Mouse (Mus musculus) intestine, postnatal 0 days (tissue): ENCODE results near the gene Synpo2. TPM values are rescaled to one million over a fixed set of nuclear protein-coding genes. Genes with fewer than 3 reads are reported as not detected.
"Not testable (repeated sequence)": the region's sequence is repeated elsewhere in the genome, so short reads cannot be mapped to it uniquely, and the experiment has no call there.

Experiments used
- ATAC-seq: fragments of 200-750 bp; cut with Nextera tagmentation; 2 replicates; pipeline ENCODE4 v1.8.0; 2017; ENCODE audit warnings: mild to moderate bottlenecking, moderate TSS enrichment, moderate library complexity
- H3K27ac ChIP-seq: fragments of 300-500 bp; sonication (generic); 2 replicates; pipeline ENCODE4 v1.5.1; 2014; ENCODE audit warnings: mild to moderate bottlenecking, low read depth, low read length, moderate library complexity
- H3K27me3 ChIP-seq: fragments of 300-500 bp; sonication (generic); replicated peaks from 2 replicates; pipeline ENCODE4 v1.6.1; 2014; ENCODE audit warnings: low read length, mixed read lengths; ENCODE audit not compliant: control insufficient read depth, insufficient read depth
- H3K36me3 ChIP-seq: fragments of 300-500 bp; sonication (generic); 2 replicates; pipeline ENCODE4 v1.6.1; 2014; ENCODE audit warnings: mild to moderate bottlenecking, moderate library complexity; ENCODE audit not compliant: control insufficient read depth, insufficient read depth
- H3K4me1 ChIP-seq: fragments of 300-500 bp; sonication (generic); replicated peaks from 2 replicates; pipeline ENCODE4 v1.6.1; 2014; ENCODE audit warnings: antibody characterized with exemption, low read length, mixed read lengths; ENCODE audit not compliant: control insufficient read depth, insufficient read depth
- H3K4me2 ChIP-seq: fragments of 300-500 bp; sonication (generic); replicated peaks from 2 replicates; pipeline ENCODE4 v1.6.1; 2014; ENCODE audit warnings: low read depth, mild to moderate bottlenecking, moderate library complexity
- H3K4me3 ChIP-seq: fragments of 300-500 bp; sonication (generic); 2 replicates; pipeline ENCODE4 v1.5.1; 2014; ENCODE audit warnings: low read depth, low read length
- H3K9ac ChIP-seq: fragments of 300-500 bp; sonication (generic); 2 replicates; pipeline ENCODE4 v1.6.1; 2014; ENCODE audit warnings: mild to moderate bottlenecking, low read depth, low read length
- H3K9me3 ChIP-seq: fragments of 300-500 bp; sonication (generic); 2 replicates; pipeline ENCODE4 v1.6.1; 2016; ENCODE audit warnings: mixed run types; ENCODE audit not compliant: control insufficient read depth
- CTCF ChIP-seq: sonication (generic); IDR thresholded peaks from 2 replicates; pipeline ENCODE4 v1.5.1; 2016; ENCODE audit warnings: low read depth, mild to moderate bottlenecking, control low read depth, antibody characterized with exemption, moderate library complexity
- WGBS: fragments of 180-500 bp; shearing (Covaris S2); extraction: QIAGEN DNeasy Blood & Tissue Kit; methylation state at CpG from one replicate; pipeline ENCODE4 v1.1.7; 2014; 5-methylcytosine and 5-hydroxymethylcytosine counted together
- polyA plus RNA-seq: library from polyadenylated mRNA; unstranded; fragments of >200 nt; fragmentation: Nextera tagmentation; extraction: Ambion mirVana; gene quantifications from 2 replicates; pipeline ENCODE4 v1.2.1, GENCODE M21; 2015

Synpo2 gene
- polyA plus RNA-seq, 1 experiment from 2014 or later: 23.9 TPM

DNA sequence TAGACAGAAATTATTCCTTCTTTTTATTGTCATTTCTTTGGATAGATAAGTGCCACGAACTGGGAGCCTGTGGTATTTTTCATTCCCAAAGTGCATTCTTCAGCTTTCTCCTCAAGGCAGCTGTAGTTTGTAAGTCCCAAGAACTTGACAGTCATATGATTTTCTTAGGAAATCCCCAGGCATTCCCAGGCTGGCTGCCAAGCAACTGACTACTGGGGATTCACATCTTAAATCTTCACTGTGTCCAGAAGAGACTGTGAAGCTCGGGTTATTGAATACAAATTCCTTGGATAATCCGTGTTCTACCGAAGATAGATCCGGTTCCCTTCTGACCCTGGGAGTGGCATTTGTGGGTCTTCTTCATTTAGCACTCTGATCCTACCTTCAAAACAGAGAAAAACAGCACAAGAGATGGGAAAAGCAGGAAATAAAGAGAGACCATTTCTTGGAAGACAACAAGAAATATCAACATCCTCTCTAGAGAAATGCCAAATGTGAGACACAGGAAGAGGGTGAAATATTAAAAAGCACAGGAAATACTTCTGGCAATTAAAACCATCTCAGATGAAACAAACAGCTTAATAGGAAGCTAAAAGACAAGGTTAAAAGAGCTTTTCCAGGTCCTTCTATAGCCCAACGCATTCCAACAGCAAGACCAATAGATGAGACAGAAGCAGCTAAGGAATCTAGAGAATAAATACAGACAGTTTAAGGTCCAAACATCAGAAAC is 97.5 kb downstream of the Synpo2 start:
- Histone ChIP-seq H3K4me3 (no peak overlapping the region), H3K27ac (no peak overlapping the region), H3K9me3 (no peaks in the 10 kb centered on the region), H3K27me3 (no peaks in the 10 kb centered on the region), H3K36me3 (no peaks in the 10 kb centered on the region), H3K4me1 (no peaks in the 10 kb centered on the region), H3K4me2 (no peak overlapping the region), H3K9ac (no peak overlapping the region)
- TF ChIP-seq CTCF: no peak
- ATAC-seq: no peak
- WGBS: 47% methylated on average over 6 of the region's 6 CpGs

GRCm38 (mm10) chr3:123132101-123132500 is 103.8 kb downstream of the Synpo2 start:
- Histone ChIP-seq H3K36me3 (no peaks in the 10 kb centered on the region), H3K4me3 (no peak overlapping the region), H3K4me1 (no peaks in the 10 kb centered on the region), H3K9me3 (no peaks in the 10 kb centered on the region), H3K27me3 (no peaks in the 10 kb centered on the region), H3K27ac (no peak overlapping the region), H3K9ac (no peak overlapping the region), H3K4me2 (no peak overlapping the region)
- ATAC-seq: no peak
- WGBS: 56% methylated on average over 2 of the region's 2 CpGs
- TF ChIP-seq CTCF: no peak

DNA sequence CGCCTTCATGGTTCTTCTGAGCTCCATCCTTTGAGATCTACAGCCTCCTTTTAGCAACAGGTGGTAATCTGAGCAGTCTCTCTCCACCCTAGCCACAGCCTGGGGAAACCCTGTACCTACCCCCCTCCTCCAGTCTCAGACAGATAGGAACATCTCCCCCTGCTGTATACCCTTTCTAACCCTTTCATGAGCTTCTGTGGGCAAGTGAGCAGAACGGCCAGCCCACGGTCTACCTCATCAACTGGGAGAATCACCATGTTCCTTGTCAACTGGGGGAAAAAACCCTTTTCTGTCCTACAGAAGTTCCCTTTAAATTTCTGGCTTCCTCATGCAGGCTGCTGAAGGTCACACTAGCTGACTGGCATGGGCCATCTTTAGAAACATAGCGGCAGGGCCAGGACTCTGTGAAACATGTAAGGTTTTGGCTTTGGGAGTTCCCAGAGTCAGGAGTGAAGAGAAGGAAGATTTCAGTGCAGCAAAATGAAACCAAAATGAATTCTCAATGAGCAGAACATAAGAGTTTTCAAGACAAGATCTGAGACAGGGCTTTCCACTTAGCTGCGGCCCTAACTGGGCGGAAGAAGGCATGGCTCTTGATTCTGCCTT is 104.7 kb downstream of the Synpo2 start:
- Histone ChIP-seq H3K27me3 (no peaks in the 10 kb centered on the region), H3K4me2 (no peak overlapping the region), H3K36me3 (no peaks in the 10 kb centered on the region), H3K4me3 (no peak overlapping the region), H3K9me3 (no peaks in the 10 kb centered on the region), H3K9ac (no peak overlapping the region), H3K4me1 (no peaks in the 10 kb centered on the region), H3K27ac (no peak overlapping the region)
- WGBS: 91% methylated on average over 6 of the region's 6 CpGs
- TF ChIP-seq CTCF: no peak
- ATAC-seq: no peak

- no peak overlapping the region for H3K4me2 ChIP-seq
- H3K9ac ChIP-seq: no peak overlapping the region
- no peaks in the 10 kb centered on the region for H3K27me3 ChIP-seq
- ATAC-seq: no peak
- no peak overlapping the region for H3K4me3 ChIP-seq
- no peak for TF ChIP-seq CTCF
- 82% methylated on average over 14 of the region's 14 CpGs for WGBS
- H3K4me1 ChIP-seq: no peaks in the 10 kb centered on the region
- H3K27ac ChIP-seq: no peak overlapping the region
- H3K36me3 ChIP-seq: no peaks in the 10 kb centered on the region
- no peaks in the 10 kb centered on the region for H3K9me3 ChIP-seq
Observed at GRCm38 (mm10) chr3:123130314-123131150, 105.4 kb downstream of the Synpo2 start.

DNA sequence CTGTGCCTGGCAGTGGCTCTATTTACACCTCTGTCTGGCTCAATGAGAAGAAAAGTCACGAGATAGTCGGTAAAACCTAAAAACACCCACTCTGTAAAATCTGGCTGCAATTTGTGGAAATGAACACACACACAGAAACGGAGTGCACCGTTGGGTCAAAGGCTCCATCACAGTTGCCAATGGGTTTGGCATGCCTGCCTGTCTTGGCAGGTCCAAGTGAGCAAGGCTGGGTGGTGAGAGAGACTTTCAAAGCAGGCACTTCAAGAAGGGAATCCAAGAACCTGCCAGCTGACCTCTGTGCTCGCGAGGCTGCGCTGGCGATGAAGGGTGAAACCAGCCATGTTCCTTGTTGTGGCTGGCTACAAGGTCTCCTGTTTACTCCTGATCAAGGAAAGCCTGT is 107.2 kb downstream of the Synpo2 start:
- WGBS: 79% methylated on average over 8 of the region's 8 CpGs
- no peaks in the 10 kb centered on the region for H3K36me3 ChIP-seq
- H3K27ac ChIP-seq: no peak overlapping the region
- H3K9me3 ChIP-seq: no peaks in the 10 kb centered on the region
- no peak overlapping the region for H3K4me3 ChIP-seq
- ATAC-seq: no peak
- no peak overlapping the region for H3K9ac ChIP-seq
- no peaks in the 10 kb centered on the region for H3K4me1 ChIP-seq
- no peak overlapping the region for H3K4me2 ChIP-seq
- no peaks in the 10 kb centered on the region for H3K27me3 ChIP-seq
- no peak for TF ChIP-seq CTCF

DNA sequence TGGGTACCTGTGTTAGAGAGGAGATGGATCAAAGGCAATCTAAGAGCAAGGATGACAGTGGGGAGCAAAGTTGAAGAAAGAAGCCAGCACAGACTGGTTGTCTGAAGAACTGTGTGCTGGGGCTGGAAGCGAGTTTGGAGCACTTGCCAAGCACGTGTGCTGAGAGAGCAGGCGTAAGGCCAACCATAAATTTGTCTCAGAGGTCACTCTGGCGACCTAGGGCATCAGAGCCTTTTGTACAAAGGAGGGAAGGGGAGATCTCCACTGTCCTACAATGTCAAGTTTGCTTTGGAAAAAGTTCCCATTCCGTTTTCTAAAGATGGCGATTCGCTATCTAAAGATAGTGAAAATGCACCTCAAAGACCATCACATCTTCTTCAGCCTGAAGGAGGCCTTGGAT is 107.9 kb downstream of the Synpo2 start:
- no peak overlapping the region for H3K9ac ChIP-seq
- H3K9me3 ChIP-seq: no peaks in the 10 kb centered on the region
- 70% methylated on average over 7 of the region's 7 CpGs for WGBS
- H3K27ac ChIP-seq: no peak overlapping the region
- no peaks in the 10 kb centered on the region for H3K27me3 ChIP-seq
- no peaks in the 10 kb centered on the region for H3K4me1 ChIP-seq
- no peak for TF ChIP-seq CTCF
- ATAC-seq: no peak
- no peak overlapping the region for H3K4me3 ChIP-seq
- no peak overlapping the region for H3K4me2 ChIP-seq
- H3K36me3 ChIP-seq: no peaks in the 10 kb centered on the region

GRCm38 (mm10) chr3:123126741-123127140 is 109.2 kb downstream of the Synpo2 start:
- WGBS: 91% methylated on average over 4 of the region's 4 CpGs
- not testable (repeated sequence) for H3K36me3 ChIP-seq, H3K4me1 ChIP-seq, H3K9me3 ChIP-seq, H3K9ac ChIP-seq, H3K27me3 ChIP-seq, H3K27ac ChIP-seq, H3K4me3 ChIP-seq, H3K4me2 ChIP-seq, ATAC-seq
